Mouse (Mus musculus): Measurements from ENCODE around the gene Olfr642. TPM values are rescaled to one million over a fixed set of nuclear protein-coding genes. Genes with fewer than 3 reads are reported as not detected.

Gene Olfr642
- polyA plus RNA-seq (2014; fragmentation: Nextera tagmentation; extraction: Ambion mirVana), result not detected in 2 replicates

- no peaks in the 10 kb centered on the region for H3K27me3 ChIP-seq (ENCODE audit: control insufficient read depth, insufficient read depth, low read length)
- no peak within 1 kb of the TSS for H3K9ac ChIP-seq (replicated peaks; ENCODE audit: low read depth, low read length)
- H3K27ac ChIP-seq (ENCODE audit: low read depth, low read length), result no peak within 1 kb of the TSS
- H3K4me2 ChIP-seq (ENCODE audit: low read depth, low read length), result no peak within 1 kb of the TSS
- no peaks in the 10 kb centered on the region for H3K9me3 ChIP-seq (ENCODE audit: control insufficient read depth, low read length)
- H3K4me1 ChIP-seq (ENCODE audit: control insufficient read depth, insufficient read depth, low read length), result no peaks in the 10 kb centered on the region
- WGBS, result 79% methylated on average over 1 of the region's 1 CpGs
- H3K4me3 ChIP-seq (ENCODE audit: low read depth, low read length), result no peak within 1 kb of the TSS
- ATAC-seq (ENCODE audit: low read depth), result no peak
- no peaks in the 10 kb centered on the region for H3K36me3 ChIP-seq (ENCODE audit: control insufficient read depth, insufficient read depth, low read length)
Observed at GRCm38 (mm10) chr7:104052566-104052965, at the start of gene Olfr642. Olfr642 (minus strand) TSS chr7:104052666.

- H3K4me1 ChIP-seq (ENCODE audit: control insufficient read depth, insufficient read depth, low read length), result no peaks in the 10 kb centered on the region
- 86% methylated on average over 1 of the region's 1 CpGs for whole genome bisulfite sequencing
- H3K27ac ChIP-seq (ENCODE audit: low read depth, low read length), result no peak within 1 kb of the TSS
- H3K9ac ChIP-seq (replicated peaks; ENCODE audit: low read depth, low read length), result no peak within 1 kb of the TSS
- H3K4me3 ChIP-seq (ENCODE audit: low read depth, low read length), result no peak within 1 kb of the TSS
- H3K4me2 ChIP-seq (ENCODE audit: low read depth, low read length), result no peak within 1 kb of the TSS
- no peaks in the 10 kb centered on the region for H3K9me3 ChIP-seq (ENCODE audit: control insufficient read depth, low read length)
- H3K36me3 ChIP-seq (ENCODE audit: control insufficient read depth, insufficient read depth, low read length), result no peaks in the 10 kb centered on the region
- ATAC-seq (ENCODE audit: low read depth), result no peak
- no peaks in the 10 kb centered on the region for H3K27me3 ChIP-seq (ENCODE audit: control insufficient read depth, insufficient read depth, low read length)
Observed at GRCm38 (mm10) chr7:104085365-104085764, 32.9 kb upstream of the Olfr642 start, which contains the start of gene Olfr645. Olfr645 (minus strand) TSS chr7:104085465.

GRCm38 (mm10) chr7:104071769-104072168, 19.3 kb upstream of the Olfr642 start, which contains the start of gene Olfr644:
Olfr644 (minus strand) TSS chr7:104071869.
- H3K4me2 ChIP-seq (ENCODE audit: low read depth, low read length), result no peak within 1 kb of the TSS
- H3K4me3 ChIP-seq (ENCODE audit: low read depth, low read length), result no peak within 1 kb of the TSS
- no peaks in the 10 kb centered on the region for H3K4me1 ChIP-seq (ENCODE audit: control insufficient read depth, insufficient read depth, low read length)
- no peak for ATAC-seq (ENCODE audit: low read depth)
- no peak within 1 kb of the TSS for H3K9ac ChIP-seq (replicated peaks; ENCODE audit: low read depth, low read length)
- no peaks in the 10 kb centered on the region for H3K36me3 ChIP-seq (ENCODE audit: control insufficient read depth, insufficient read depth, low read length)
- WGBS, result 78% methylated on average over 2 of the region's 2 CpGs
- H3K27me3 ChIP-seq (ENCODE audit: control insufficient read depth, insufficient read depth, low read length), result no peaks in the 10 kb centered on the region
- H3K27ac ChIP-seq (ENCODE audit: low read depth, low read length), result no peak within 1 kb of the TSS
- H3K9me3 ChIP-seq (ENCODE audit: control insufficient read depth, low read length), result no peaks in the 10 kb centered on the region

- H3K27me3 ChIP-seq (ENCODE audit: control insufficient read depth, insufficient read depth, low read length), result no peaks in the 10 kb centered on the region
- H3K27ac ChIP-seq (ENCODE audit: low read depth, low read length), result no peak within 1 kb of the TSS
- no peak within 1 kb of the TSS for H3K4me3 ChIP-seq (ENCODE audit: low read depth, low read length)
- no peaks in the 10 kb centered on the region for H3K36me3 ChIP-seq (ENCODE audit: control insufficient read depth, insufficient read depth, low read length)
- no peaks in the 10 kb centered on the region for H3K9me3 ChIP-seq (ENCODE audit: control insufficient read depth, low read length)
- H3K4me1 ChIP-seq (ENCODE audit: control insufficient read depth, insufficient read depth, low read length), result no peaks in the 10 kb centered on the region
- 53% methylated on average over 2 of the region's 2 CpGs for WGBS
- H3K4me2 ChIP-seq (ENCODE audit: low read depth, low read length), result no peak within 1 kb of the TSS
- H3K9ac ChIP-seq (replicated peaks; ENCODE audit: low read depth, low read length), result no peak within 1 kb of the TSS
- no peak for ATAC-seq (ENCODE audit: low read depth)
Observed at GRCm38 (mm10) chr7:104061345-104061744, 8.9 kb upstream of the Olfr642 start, which contains the start of gene 4930516K23Rik. 4930516K23Rik (minus strand) TSS chr7:104061445.

GRCm38 (mm10) chr7:104059215-104059614, 6.7 kb upstream of the Olfr642 start:
- ATAC-seq (ENCODE audit: low read depth), result no peak
- 92% methylated on average over 1 of the region's 1 CpGs for WGBS
- H3K4me2 ChIP-seq (ENCODE audit: low read depth, low read length), result no peak overlapping the region
- no peaks in the 10 kb centered on the region for H3K27me3 ChIP-seq (ENCODE audit: control insufficient read depth, insufficient read depth, low read length)
- H3K9ac ChIP-seq (replicated peaks; ENCODE audit: low read depth, low read length), result no peak overlapping the region
- H3K4me1 ChIP-seq (ENCODE audit: control insufficient read depth, insufficient read depth, low read length), result no peaks in the 10 kb centered on the region
- H3K4me3 ChIP-seq (ENCODE audit: low read depth, low read length), result no peak overlapping the region
- H3K27ac ChIP-seq (ENCODE audit: low read depth, low read length), result no peak overlapping the region
- no peaks in the 10 kb centered on the region for H3K36me3 ChIP-seq (ENCODE audit: control insufficient read depth, insufficient read depth, low read length)
- H3K9me3 ChIP-seq (ENCODE audit: control insufficient read depth, low read length), result no peaks in the 10 kb centered on the region

GRCm38 (mm10) chr7:104050745-104051144, 1.7 kb downstream of the Olfr642 start:
- H3K4me2 ChIP-seq (ENCODE audit: low read depth, low read length), result no peak overlapping the region
- H3K4me3 ChIP-seq (ENCODE audit: low read depth, low read length), result no peak overlapping the region
- H3K27ac ChIP-seq (ENCODE audit: low read depth, low read length), result no peak overlapping the region
- no peak overlapping the region for H3K9ac ChIP-seq (replicated peaks; ENCODE audit: low read depth, low read length)
- H3K9me3 ChIP-seq (ENCODE audit: control insufficient read depth, low read length), result no peaks in the 10 kb centered on the region
- ATAC-seq (ENCODE audit: low read depth), result no peak
- 94% methylated on average over 4 of the region's 4 CpGs for WGBS
- H3K36me3 ChIP-seq (ENCODE audit: control insufficient read depth, insufficient read depth, low read length), result no peaks in the 10 kb centered on the region
- H3K27me3 ChIP-seq (ENCODE audit: control insufficient read depth, insufficient read depth, low read length), result no peaks in the 10 kb centered on the region
- no peaks in the 10 kb centered on the region for H3K4me1 ChIP-seq (ENCODE audit: control insufficient read depth, insufficient read depth, low read length)

- no peak for ATAC-seq (ENCODE audit: low read depth)
- H3K4me3 ChIP-seq (ENCODE audit: low read depth, low read length), result no peak within 1 kb of the TSS
- H3K9me3 ChIP-seq (ENCODE audit: control insufficient read depth, low read length), result no peaks in the 10 kb centered on the region
- no peak within 1 kb of the TSS for H3K27ac ChIP-seq (ENCODE audit: low read depth, low read length)
- H3K36me3 ChIP-seq (ENCODE audit: control insufficient read depth, insufficient read depth, low read length), result no peaks in the 10 kb centered on the region
- 64% methylated on average over 1 of the region's 1 CpGs for WGBS
- H3K9ac ChIP-seq (replicated peaks; ENCODE audit: low read depth, low read length), result no peak within 1 kb of the TSS
- no peaks in the 10 kb centered on the region for H3K27me3 ChIP-seq (ENCODE audit: control insufficient read depth, insufficient read depth, low read length)
- no peaks in the 10 kb centered on the region for H3K4me1 ChIP-seq (ENCODE audit: control insufficient read depth, insufficient read depth, low read length)
- H3K4me2 ChIP-seq (ENCODE audit: low read depth, low read length), result no peak within 1 kb of the TSS
Observed at GRCm38 (mm10) chr7:104035145-104035544, 17.3 kb downstream of the Olfr642 start, which contains the start of gene Olfr641. Olfr641 (plus strand) TSS chr7:104035445.

- Histone ChIP-seq H3K9ac (replicated peaks; ENCODE audit: low read depth, low read length) (no peak overlapping the region), H3K4me3 (ENCODE audit: low read depth, low read length) (no peak overlapping the region), H3K27me3 (ENCODE audit: control insufficient read depth, insufficient read depth, low read length) (no peaks in the 10 kb centered on the region), H3K4me2 (ENCODE audit: low read depth, low read length) (no peak overlapping the region), H3K36me3 (ENCODE audit: control insufficient read depth, insufficient read depth, low read length) (no peaks in the 10 kb centered on the region), H3K9me3 (ENCODE audit: control insufficient read depth, low read length) (no peaks in the 10 kb centered on the region), H3K4me1 (ENCODE audit: control insufficient read depth, insufficient read depth, low read length) (no peaks in the 10 kb centered on the region), H3K27ac (ENCODE audit: low read depth, low read length) (no peak overlapping the region)
- no peak for ATAC-seq (ENCODE audit: low read depth)
- WGBS, result 84% methylated on average over 3 of the region's 3 CpGs
Observed at GRCm38 (mm10) chr7:104026978-104027377, 25.5 kb downstream of the Olfr642 start.

GRCm38 (mm10) chr7:104025473-104025872, 27.0 kb downstream of the Olfr642 start, which contains the start of gene Olfr640:
Olfr640 (minus strand) TSS chr7:104025573.
- Histone ChIP-seq H3K27ac (ENCODE audit: low read depth, low read length) (no peak within 1 kb of the TSS), H3K4me2 (ENCODE audit: low read depth, low read length) (no peak within 1 kb of the TSS), H3K4me1 (ENCODE audit: control insufficient read depth, insufficient read depth, low read length) (no peaks in the 10 kb centered on the region), H3K9me3 (ENCODE audit: control insufficient read depth, low read length) (no peaks in the 10 kb centered on the region), H3K4me3 (ENCODE audit: low read depth, low read length) (no peak within 1 kb of the TSS), H3K9ac (replicated peaks; ENCODE audit: low read depth, low read length) (no peak within 1 kb of the TSS), H3K36me3 (ENCODE audit: control insufficient read depth, insufficient read depth, low read length) (no peaks in the 10 kb centered on the region), H3K27me3 (ENCODE audit: control insufficient read depth, insufficient read depth, low read length) (no peaks in the 10 kb centered on the region)
- ATAC-seq (ENCODE audit: low read depth), result no peak
- WGBS, result 72% methylated on average over 6 of the region's 6 CpGs

All from neural tube, embryonic 14.5 days (tissue).